Mouse (Mus musculus): ENCODE data around the gene Rprd2. TPM values are rescaled to one million over a fixed set of nuclear protein-coding genes. Genes with fewer than 3 reads are reported as not detected.
"Not testable (repeated sequence)": the region's sequence is repeated elsewhere in the genome, so short reads cannot be mapped to it uniquely, and the experiment has no call there.

Gene Rprd2
- total RNA-seq, 2 experiments from 2014 or later = 17.5 to 56.0 TPM

DNA sequence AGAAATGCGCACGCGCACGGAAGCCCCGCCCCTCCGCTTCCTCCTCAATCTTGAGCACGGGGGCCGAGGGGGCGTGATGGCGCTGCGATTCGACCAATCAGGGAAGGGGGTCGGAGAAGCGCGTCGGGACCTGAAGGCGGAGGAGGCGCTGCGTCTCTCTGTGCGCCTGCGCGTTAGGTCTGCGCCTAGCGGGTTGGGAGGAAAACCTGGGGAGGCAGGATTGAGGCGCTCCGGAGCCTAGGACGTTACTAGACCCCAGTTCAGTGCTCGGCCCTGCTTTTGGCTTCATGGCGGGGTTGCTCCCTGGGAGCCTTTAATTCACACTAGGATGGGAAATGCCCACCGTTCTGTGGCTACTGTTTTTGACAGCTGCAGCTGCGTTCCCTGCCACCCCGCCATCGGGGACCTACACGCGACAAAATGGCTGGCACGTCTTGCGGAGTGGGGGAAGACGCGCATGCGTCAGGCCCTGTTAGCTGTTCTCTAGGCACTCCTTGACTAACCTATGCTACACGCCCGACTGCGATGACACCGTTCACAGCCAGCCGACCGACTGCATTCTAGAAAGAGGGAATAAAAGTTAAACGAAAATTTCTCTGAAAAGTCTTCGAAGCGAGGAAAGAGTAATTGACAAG, 805 bp upstream of the Rprd2 start:
- ATAC-seq (replicated peaks; ENCODE audit: poor library complexity, severe bottlenecking) = peak; percentile 88

DNA sequence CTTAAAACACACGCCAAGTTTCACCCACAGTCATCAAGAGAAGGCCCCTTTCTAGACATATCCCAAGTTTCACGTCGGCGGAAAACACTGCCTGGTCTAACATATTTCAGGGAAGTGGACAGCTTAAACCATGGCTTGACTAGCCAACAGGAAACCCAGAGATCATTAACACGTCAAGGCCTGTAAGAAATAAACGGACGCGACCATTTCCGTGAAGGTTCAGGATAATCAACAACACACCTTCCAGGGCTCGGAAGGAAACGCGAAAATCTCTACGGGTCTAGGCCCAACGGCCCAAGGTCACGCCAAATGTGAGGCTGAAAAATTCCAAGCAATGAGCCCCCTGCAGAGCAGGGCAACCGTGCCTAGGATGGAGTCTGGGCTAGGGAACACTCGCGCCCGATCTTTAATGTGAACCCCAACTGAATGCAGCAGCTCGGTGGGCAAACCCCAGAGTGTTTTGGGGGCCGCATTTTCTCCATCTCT, 594 bp downstream of the Rprd2 start:
- peak; percentile 4; the same call in 1 of the 2 replicates for ATAC-seq (replicated peaks; ENCODE audit: poor library complexity, severe bottlenecking)

DNA sequence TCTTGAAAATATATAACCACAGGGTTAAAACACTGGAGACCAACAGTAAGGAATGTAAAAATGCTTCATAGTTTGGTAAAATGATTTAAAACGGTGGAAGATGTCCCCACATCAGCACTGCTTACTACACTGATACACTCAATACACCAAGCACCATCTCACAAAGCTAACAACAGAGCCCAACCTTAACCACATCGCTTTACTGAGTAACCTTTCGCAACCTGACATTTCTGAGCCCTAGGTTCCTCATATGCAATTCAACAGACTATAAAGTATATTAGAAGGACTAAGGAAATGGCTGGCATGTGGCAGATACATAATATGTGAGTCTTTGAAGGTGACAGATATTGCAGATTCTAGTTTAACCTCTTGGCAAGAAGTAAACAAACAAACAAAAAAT, 2.0 kb downstream of the Rprd2 start:
- ATAC-seq (replicated peaks; ENCODE audit: poor library complexity, severe bottlenecking) = peak; percentile 57

DNA sequence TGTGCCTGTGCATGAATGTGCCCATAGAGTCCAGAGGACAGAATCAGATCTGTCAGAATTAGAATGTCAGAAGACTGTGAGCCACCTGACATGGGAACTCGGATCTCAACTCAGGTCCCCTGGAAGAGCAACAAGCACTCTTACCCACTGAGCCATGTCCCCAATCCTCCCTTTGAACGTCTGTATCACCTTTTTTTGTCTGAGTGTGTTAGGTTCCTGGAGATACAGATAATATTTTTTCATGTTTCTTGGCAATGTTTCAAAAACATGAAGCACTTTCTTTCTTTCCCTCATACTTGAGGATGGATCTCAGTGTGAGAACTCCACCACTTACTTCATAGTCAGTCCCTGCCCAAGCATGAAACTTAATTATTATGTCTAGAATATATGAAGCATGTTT, 10.3 kb downstream of the Rprd2 start:
- ATAC-seq (replicated peaks; ENCODE audit: poor library complexity, severe bottlenecking) = no peak

DNA sequence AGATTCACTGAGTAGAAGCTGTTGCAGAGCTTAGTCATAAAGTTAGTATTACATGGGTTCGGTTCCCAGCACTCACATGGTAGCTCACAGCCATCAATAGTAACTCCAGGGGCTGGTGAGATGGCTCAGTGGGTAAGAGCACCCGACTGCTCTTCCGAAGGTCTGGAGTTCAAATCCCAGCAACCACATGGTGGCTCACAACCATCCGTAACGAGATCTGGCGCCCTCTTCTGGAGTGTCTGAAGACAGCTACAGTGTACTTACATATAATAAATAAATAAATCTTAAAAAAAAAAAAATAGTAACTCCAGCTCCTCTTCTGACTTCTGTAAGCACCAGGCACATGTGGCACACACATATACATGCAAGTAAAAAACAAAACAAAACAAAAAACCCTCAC, 11.0 kb downstream of the Rprd2 start:
- not testable (repeated sequence) for ATAC-seq (replicated peaks; ENCODE audit: poor library complexity, severe bottlenecking)

DNA sequence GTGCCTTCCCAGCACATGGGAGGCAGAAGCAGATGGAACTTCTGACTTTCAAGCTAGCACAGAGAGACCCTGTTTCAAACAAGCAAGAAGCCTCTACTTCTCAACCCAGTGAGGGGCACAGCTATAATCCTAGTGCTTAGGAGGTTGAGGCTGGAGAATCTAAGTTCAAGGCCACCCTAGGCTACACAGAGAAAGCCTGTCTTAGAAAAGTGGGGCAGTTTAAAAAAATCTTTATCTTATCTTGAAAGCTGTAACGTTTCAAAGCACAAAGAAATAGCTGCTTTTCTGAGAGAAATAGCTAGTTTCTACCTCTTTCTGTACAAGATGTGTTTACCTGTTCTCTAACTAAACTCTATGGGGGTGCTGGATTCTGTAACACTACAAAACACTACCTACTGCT, 12.0 kb downstream of the Rprd2 start:
- no peak for ATAC-seq (replicated peaks; ENCODE audit: poor library complexity, severe bottlenecking)

DNA sequence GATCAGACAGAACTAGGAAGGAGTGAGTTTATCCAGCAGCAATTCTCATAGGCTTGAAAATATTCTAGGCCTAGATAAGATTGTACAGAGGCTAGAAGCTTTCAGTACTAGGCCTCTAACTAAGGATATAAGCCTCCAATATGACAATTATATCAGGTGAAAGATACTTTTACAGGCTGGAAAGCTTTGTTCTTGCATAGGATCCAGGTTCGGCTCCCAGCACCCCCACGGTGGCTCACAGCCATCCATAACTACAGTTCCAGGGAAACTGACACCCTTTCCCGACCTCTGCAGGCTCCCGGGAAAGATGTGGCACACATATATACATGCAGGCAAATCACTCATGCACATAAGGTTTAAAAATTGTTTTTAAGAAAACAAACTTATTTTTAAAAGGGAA, 14.8 kb downstream of the Rprd2 start:
- ATAC-seq (replicated peaks; ENCODE audit: poor library complexity, severe bottlenecking) = no peak

DNA sequence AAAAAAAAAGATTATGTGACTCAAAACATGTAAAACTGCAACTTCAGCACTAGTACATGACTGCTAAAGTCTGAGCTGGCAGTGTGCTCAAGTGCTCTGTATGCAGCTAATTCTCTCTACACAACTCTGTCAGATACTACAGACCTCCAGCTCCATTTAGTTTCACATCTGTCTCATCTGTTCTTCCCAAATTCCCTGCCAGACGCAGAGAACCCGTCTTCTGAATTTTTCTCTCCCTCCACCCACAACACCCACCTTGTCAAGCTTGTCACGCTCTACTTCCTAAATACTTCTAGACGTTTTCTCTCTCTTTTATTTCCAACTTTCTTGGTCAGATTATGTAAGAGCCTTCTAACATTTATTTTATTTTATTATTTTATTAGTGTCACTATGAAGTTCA, 19.9 kb downstream of the Rprd2 start:
- no peak for ATAC-seq (replicated peaks; ENCODE audit: poor library complexity, severe bottlenecking)

DNA sequence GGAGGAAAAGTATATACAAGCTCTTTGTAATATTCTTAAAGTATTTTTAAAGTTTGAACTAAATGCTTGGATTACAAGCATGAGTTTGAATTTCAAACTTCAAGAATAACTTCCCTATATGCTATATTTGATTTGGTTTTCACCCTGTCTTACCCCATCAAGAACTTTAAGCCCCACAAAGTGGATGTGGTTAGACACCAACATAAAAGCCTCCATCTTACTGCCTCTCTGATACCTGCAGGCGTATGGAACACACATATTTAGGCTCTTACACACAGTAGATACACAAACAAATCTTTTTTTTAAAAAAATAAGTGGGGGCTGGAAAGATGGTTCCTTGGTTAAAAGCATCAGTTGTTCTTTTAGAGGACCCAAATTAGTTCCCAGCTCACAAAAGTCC, 24.4 kb downstream of the Rprd2 start:
- no peak; the same call in 1 of the 2 replicates for ATAC-seq (replicated peaks; ENCODE audit: poor library complexity, severe bottlenecking)

DNA sequence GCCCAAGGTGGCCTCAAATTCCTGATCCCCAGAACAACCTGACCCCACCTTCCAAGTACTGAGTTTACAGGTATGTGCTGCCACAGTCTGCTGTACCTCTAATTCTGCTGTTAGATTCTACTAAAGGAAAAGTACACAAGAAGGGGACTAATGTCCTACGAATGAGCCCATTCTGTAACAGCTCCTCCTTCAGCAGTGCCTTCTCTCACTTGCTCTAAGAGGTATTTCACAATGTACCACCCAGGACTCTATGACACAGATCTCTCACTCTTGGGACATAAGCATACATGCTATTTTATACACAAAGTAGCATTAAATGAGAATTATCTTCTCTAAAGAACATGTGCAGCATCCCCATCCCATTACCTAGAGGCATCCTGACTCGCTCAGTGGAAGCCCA, 25.0 kb downstream of the Rprd2 start:
- no peak for ATAC-seq (replicated peaks; ENCODE audit: poor library complexity, severe bottlenecking)

DNA sequence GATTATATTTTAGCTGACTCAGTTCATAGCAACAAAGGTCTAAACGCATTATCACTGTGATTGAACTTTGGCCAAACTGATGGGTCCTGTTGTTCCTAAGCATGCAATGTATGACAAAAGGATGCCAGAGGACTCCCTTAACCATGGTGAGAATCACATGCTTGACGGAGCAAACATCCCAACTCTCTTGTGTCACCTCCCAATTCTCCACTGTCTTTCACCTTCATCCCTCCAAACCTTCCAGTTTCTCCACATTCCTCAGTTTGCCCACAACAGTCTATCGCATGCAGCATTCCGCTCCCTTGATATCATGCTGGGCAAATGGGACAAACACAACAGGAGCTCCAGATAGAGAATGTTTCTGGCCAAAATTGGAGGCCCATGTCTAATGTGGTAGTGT, 33.2 kb downstream of the Rprd2 start:
- ATAC-seq (replicated peaks; ENCODE audit: poor library complexity, severe bottlenecking) = no peak

DNA sequence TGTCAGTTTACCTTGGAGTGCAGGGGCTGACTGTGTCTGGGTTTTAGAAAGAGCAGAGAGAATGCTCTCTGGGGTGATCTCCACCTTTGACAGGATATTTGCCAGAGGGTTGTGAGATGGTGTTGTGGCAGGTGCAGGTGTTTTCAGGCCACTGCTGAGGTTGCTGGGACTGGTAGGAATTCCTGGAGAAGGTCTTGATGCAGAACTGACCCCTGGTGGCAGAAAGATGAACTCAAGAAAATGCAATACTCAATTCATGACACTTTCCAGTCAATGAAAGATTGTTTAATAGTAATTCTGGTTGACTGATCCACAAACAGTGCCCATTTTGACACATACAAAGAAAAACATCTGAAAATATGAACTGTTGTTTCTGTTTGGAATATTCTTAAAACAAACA, 46.7 kb downstream of the Rprd2 start:
- ATAC-seq (replicated peaks; ENCODE audit: poor library complexity, severe bottlenecking) = no peak

DNA sequence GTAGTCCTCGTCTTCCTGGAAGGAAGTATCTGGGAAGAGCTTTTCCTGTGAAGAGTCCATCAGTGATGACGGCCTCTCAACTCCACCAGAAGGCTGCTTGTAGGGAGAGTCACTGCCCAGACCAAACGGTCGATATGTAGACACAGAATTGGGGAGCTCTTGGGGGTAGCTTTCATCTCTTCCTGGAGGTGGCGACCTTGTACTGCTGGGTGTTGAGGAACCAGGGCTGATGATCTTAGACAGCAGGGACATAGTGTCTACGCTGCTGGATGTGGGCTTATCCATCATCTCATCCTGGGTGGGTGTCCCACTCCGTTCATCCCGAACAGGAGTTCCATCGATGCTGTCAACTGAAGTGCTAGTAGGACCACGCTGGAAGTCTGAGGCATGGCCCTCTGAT, 53.1 kb downstream of the Rprd2 start:
- ATAC-seq (replicated peaks; ENCODE audit: poor library complexity, severe bottlenecking) = no peak

DNA sequence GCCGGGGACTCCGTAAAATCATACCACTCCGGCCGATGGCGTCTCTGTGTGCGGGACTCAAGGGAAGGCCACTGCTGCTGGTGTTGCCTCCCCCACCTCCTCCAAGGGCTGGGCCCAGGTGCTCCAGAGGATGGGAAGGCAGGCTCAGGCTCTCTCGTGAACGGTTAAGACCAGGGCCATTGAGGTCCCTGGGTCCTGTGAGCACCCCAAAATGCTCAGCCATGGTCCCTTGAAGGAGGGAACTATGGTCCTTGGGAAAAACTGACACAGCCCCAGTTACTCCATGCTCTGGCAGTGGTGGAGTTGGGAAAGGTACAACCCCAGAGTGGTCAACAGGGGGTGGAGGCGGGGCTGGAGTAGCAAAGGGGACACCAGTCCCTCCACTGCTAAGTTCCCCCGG, 54.9 kb downstream of the Rprd2 start:
- ATAC-seq (replicated peaks; ENCODE audit: poor library complexity, severe bottlenecking) = no peak

DNA sequence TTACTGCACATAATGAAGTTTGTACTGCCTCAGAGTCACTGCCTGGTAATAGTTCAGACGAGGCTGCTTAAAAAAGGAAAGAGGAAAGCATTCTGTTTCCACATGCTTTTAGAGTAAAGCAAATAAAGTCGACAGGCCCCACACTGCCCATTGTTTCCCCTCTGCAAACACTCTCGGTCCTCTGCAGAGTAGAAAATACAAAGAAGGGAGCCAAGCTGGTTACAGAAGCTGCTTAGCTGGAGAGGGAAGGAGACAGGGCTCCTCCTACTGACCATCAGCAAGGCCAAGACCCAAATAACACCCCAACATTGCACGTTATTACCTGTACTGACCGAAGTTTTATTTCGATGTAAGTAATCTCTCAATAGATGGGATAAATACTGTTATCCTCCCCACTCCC, 55.7 kb downstream of the Rprd2 start:
- no peak for ATAC-seq (replicated peaks; ENCODE audit: poor library complexity, severe bottlenecking)

DNA sequence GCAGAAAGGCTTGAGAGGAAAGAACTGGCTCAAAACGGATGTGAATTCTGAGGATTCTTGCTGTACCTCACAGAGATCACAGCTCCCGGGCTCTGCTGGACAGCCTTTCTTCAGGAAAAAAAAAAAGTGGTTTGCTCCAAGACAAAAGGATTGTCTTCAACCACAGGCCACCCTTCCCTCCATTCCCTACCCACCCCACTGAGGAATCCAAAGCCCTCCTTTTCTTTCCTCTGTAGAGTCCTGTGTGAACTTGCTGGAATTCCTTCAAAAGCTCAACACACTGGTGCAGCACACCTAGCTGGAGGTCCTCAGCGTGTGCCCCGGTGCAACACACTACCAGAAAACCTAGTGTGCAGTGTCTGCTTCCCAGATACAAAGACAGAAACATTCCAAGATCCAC, 56.9 kb downstream of the Rprd2 start:
- no peak for ATAC-seq (replicated peaks; ENCODE audit: poor library complexity, severe bottlenecking)

DNA sequence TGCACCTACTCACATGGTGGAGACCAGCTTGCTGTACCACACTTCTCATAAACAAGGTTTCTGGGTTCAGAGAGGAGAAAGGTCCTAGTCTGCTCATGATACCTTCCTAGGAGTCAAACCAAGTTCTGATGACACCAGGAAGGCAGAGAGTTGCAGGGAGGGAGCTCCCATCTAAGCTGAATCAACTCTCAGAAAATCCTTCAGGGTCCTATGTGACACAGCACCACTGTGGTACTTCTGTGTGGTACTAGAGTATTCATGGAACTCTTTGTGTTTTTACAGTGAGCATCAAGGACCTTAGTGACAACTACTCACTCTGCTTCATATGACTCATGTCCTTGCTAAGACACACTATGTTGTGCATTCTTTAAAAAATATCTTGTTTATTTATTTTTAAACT, 58.0 kb downstream of the Rprd2 start:
- ATAC-seq (replicated peaks; ENCODE audit: poor library complexity, severe bottlenecking) = no peak

DNA sequence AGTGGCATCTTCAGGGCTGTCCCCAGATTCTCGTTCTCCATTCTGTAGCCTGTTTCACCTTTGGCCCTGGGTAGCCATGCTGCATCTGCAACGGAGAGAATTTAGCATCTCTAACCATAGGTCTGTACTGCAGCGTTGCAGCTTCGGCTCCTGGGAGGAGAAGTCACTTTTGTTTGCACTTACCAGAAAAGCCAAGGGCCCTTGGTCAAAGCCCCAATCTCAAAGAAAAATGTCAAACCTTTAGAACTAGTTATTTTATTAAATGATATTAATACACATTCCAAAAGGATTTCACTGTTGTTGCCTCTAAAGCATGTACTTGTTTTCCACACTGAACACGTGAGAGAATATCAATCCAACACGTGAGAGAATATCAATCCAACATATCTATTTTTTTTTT, 58.6 kb downstream of the Rprd2 start, which contains the start of gene Tars2:
Tars2 (minus strand) TSS at position 101 of the 400 bp plus-strand sequence.
- ATAC-seq (replicated peaks; ENCODE audit: poor library complexity, severe bottlenecking) = no peak

DNA sequence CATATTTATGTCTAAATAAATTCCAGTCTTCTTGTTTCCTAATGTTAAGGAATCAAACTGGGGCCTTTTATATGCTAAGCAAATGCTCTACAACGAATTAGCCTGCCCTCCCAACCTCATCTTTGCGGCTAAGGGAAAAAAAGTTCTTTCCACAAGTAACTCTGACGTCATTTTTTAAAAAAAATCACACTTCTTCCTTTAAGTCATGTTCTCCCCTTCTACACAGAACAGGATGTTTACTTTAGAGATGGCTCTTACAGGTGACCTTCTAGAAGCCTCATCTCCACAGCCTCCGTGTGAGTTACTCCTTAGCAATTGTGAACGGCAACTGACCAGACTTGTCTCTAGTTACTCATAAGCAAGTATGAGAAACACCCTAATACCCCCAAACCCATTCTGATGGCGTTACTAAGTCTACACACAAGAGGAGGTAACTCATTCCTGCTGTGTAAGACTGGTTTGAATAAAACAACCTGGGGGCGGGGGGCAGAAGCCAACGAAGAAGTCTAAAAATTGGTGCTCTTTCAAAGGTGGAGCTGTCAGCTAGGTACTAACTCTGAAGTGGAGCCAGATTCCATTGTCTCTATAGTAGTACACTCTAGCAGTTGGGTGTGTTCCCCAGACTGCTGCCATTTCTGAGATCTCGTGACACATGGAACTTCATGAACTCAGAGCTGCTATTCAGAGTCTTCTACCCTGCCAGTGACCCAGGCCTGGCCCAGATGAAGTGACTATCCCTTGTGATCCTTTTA, 60.0 kb downstream of the Rprd2 start:
- no peak for ATAC-seq (replicated peaks; ENCODE audit: poor library complexity, severe bottlenecking)

DNA sequence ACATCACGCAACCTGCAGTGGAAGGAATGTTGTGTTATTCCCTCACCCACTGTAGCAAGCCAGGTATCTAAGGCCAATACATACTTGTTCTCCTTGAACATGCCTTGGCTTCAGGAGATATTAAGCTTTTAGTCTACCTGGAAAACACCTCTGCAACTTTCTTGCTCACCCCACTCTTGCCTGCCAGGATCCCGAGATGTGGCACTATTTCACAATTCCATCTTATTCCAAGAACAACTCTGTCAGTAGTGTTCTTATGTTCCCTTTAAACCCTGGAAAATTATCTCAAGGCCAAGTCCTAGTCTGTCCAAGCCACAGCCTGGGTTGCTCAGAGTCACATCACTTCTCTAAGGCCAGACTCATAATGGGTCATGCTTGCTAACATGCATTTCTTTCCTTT, 61.9 kb downstream of the Rprd2 start:
- ATAC-seq (replicated peaks; ENCODE audit: poor library complexity, severe bottlenecking) = no peak

DNA sequence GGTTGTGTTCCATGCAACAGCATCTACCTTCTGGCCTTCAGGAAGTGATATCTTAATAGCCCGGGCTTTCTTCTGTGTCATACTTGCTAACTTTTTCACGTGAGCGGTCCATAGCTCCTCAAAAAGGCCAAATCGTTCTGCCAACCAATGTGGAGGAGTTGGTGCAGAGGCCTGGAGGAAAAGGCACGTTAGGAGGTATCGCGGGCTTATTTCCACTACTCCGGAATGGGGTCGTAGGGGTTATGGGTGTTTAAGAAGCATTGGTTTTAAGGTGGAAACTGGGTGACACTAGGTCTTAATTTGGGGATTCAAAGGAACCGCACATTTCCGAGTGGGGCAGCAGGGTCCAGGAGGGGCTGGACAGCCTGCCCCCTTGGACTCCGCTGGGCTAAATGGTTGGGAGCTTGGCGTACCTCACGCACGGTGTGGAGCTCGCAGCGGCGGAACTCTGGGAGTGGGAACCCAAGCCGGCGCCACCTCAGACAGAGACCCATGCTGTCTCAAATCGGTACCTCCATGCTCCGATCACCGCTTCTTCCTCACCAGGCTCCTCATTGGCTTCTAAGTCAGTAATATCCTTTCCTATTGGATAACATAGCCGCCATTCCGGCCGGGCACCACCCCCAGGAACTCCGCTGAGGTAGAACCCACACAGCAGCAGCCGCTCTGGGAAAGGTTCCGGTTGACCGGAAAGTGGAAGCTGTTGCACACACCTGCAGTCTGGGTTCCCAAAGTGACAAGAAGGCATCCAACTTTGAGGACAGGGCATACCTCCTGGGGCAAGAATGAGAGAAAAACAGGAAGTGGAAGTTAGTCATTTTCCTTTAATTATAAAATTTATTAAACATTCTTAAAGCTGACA, 64.1 kb downstream of the Rprd2 start:
- peak; percentile 98 for ATAC-seq (replicated peaks; ENCODE audit: poor library complexity, severe bottlenecking)

Data from granulocyte monocyte progenitor cell, adult 5-6 weeks (primary cell).